Mouse (Mus musculus) neural tube, embryonic 11.5 days (tissue): ENCODE data around the gene Keg1. TPM values are rescaled to one million over a fixed set of nuclear protein-coding genes. Genes with fewer than 3 reads are reported as not detected.
"Not testable (repeated sequence)": the region's sequence is repeated elsewhere in the genome, so short reads cannot be mapped to it uniquely, and the experiment has no call there.

Experiments used
- ATAC-seq: fragments of 200-750 bp; cut with Nextera tagmentation; 2 replicates; pipeline ENCODE4 v1.8.0; 2017; ENCODE audit warnings: moderate number of reproducible peaks, mild to moderate bottlenecking, moderate TSS enrichment, moderate library complexity; ENCODE audit not compliant: insufficient read depth, low FRiP score, low TSS enrichment
- DNase-seq: peaks from one replicate; pipeline ENCODE4 v3.0.0-alpha.2; 2015; ENCODE audit warnings: low spot score
- H3K27ac ChIP-seq: fragments of 300-500 bp; sonication (generic); 2 replicates; pipeline ENCODE4 v1.5.1; 2014; ENCODE audit warnings: low read depth, mild to moderate bottlenecking, low read length
- H3K27me3 ChIP-seq: fragments of 300-500 bp; sonication (generic); 2 replicates; pipeline ENCODE4 v1.6.1; 2014; ENCODE audit warnings: mild to moderate bottlenecking, low read length, mixed read lengths; ENCODE audit not compliant: control insufficient read depth, insufficient read depth
- H3K36me3 ChIP-seq: fragments of 300-500 bp; sonication (generic); 2 replicates; pipeline ENCODE4 v1.6.1; 2014; ENCODE audit warnings: mild to moderate bottlenecking, low read length, moderate library complexity, mixed read lengths; ENCODE audit not compliant: control insufficient read depth, insufficient read depth
- H3K4me1 ChIP-seq: fragments of 300-500 bp; sonication (generic); 2 replicates; pipeline ENCODE4 v1.6.1; 2014; ENCODE audit warnings: low read length, mixed read lengths; ENCODE audit not compliant: control insufficient read depth, insufficient read depth
- H3K4me2 ChIP-seq: fragments of 300-500 bp; sonication (generic); 2 replicates; pipeline ENCODE4 v1.6.1; 2014; ENCODE audit warnings: low read depth, mild to moderate bottlenecking, moderate library complexity
- H3K4me3 ChIP-seq: fragments of 300-500 bp; sonication (generic); 2 replicates; pipeline ENCODE4 v1.5.1; 2014; ENCODE audit warnings: low read depth, low read length
- H3K9ac ChIP-seq: fragments of 300-500 bp; sonication (generic); 2 replicates; pipeline ENCODE4 v1.6.1; 2014; ENCODE audit warnings: mild to moderate bottlenecking, low read length
- H3K9me3 ChIP-seq: fragments of 300-500 bp; sonication (generic); 2 replicates; pipeline ENCODE4 v1.6.1; 2016; ENCODE audit warnings: low read length; ENCODE audit not compliant: control insufficient read depth
- WGBS: fragments of 180-500 bp; shearing (Covaris S2); extraction: QIAGEN DNeasy Blood & Tissue Kit; methylation state at CpG from one replicate; pipeline ENCODE4 v1.1.7; 2014; 5-methylcytosine and 5-hydroxymethylcytosine counted together
- polyA plus RNA-seq: library from polyadenylated mRNA; unstranded; fragments of >200 nt; fragmentation: Nextera tagmentation; extraction: Ambion mirVana; gene quantifications from 2 replicates; pipeline ENCODE4 v1.2.1, GENCODE M21; 2014

Gene Keg1
- polyA plus RNA-seq, 1 experiment from 2014 or later, result not detected

DNA sequence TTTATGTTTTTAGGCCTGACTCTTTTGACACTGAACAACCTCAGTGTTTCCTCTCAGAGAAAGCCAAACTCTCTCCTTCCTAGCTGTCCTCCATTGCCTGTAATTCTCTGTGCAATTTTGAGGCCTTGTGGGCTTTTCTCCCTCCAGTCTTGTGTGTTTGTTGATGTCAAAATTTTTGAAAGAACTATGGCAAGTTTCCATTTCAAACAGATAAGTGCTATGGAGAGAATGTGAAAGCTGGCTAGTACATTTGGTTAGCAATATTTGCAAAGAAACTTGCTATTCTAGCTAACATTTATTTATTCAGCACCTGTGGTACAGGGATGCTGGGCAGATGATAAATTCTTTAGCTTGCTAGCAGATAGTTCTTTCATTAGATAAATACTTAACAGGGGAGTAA, 635 bp downstream of the Keg1 start:
- DNase-seq (no peak), ATAC-seq (no peak)
- Histone ChIP-seq H3K4me2 (no peak overlapping the region), H3K4me3 (no peak overlapping the region), H3K27ac (no peak overlapping the region), H3K9ac (no peak overlapping the region), H3K27me3 (no peaks in the 10 kb centered on the region), H3K36me3 (no peaks in the 10 kb centered on the region), H3K9me3 (no peaks in the 10 kb centered on the region), H3K4me1 (no peaks in the 10 kb centered on the region)

DNA sequence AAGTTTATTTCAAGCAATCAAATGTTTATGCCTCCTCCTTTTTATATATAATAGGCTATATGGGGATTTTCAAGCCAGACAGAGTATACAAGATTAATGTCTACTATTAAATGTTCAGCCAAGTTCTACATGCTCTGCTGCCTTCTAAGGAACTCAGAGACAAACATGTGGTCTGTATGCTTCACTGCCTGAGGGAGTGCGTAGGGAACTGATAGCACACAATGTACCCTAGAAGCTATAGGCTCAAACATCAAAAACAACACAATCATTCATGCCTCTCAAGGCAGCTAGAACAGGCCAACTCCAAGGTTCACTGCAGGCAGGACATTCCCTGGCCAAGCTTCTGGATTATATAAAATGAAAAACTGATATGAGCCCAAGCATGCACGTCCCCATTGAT, 12.9 kb downstream of the Keg1 start:
- no peak overlapping the region for H3K4me2 ChIP-seq
- 87% methylated on average over 2 of the region's 2 CpGs for WGBS
- no peaks in the 10 kb centered on the region for H3K9me3 ChIP-seq
- H3K27me3 ChIP-seq, result no peaks in the 10 kb centered on the region
- DNase-seq (no peak), ATAC-seq (no peak)
- H3K4me1 ChIP-seq, result no peaks in the 10 kb centered on the region
- no peak overlapping the region for H3K4me3 ChIP-seq
- H3K27ac ChIP-seq, result no peak overlapping the region
- no peaks in the 10 kb centered on the region for H3K36me3 ChIP-seq
- H3K9ac ChIP-seq, result no peak overlapping the region

DNA sequence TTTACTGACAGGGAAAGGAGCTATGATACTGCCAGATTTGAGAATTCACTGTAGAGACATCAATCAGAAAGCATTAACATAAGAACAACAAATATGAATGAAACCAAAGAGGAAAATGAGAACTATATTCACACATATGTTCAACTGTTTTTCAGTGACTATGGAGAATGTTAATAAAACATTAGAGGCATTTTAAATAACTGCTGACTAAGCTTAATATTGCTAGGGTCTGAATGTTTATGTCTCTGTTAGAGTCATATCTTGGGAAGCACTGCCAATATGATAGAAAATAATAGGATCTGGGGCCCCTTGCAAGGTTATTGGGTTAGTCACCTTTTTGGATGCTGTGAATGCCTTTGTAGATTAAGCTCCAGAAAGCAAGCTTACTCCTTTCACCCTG, 13.4 kb downstream of the Keg1 start:
- Histone ChIP-seq H3K4me1 (no peaks in the 10 kb centered on the region), H3K9ac (no peak overlapping the region), H3K27ac (no peak overlapping the region), H3K9me3 (no peaks in the 10 kb centered on the region), H3K4me3 (no peak overlapping the region), H3K27me3 (no peaks in the 10 kb centered on the region), H3K4me2 (no peak overlapping the region), H3K36me3 (no peaks in the 10 kb centered on the region)
- ATAC-seq, result no peak
- no peak for DNase-seq

DNA sequence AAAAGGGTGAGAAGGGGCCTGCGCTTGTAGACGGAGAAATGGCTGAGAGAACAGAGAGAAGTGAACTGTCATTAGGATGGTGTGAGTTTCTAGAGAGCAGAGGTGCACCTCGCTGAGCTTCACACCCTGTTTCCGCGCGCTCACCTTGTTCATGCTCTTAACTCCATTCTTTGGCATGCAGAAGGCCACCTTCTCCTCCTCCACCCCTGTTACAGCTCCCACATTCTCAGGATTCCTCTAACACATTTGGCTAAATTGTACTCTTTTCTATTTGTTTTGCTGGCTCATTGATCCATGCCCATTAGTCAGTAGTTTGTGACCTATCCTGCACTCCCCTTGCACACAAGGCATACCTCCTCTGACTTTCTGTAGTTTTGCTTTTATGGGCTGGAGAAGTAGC, 23.6 kb downstream of the Keg1 start:
- no peak overlapping the region for H3K4me2 ChIP-seq
- DNase-seq (no peak), ATAC-seq (no peak)
- 84% methylated on average over 6 of the region's 6 CpGs for WGBS
- no peak overlapping the region for H3K4me3 ChIP-seq
- no peaks in the 10 kb centered on the region for H3K27me3 ChIP-seq
- H3K36me3 ChIP-seq, result no peaks in the 10 kb centered on the region
- H3K9me3 ChIP-seq, result no peaks in the 10 kb centered on the region
- H3K9ac ChIP-seq, result no peak overlapping the region
- no peak overlapping the region for H3K27ac ChIP-seq
- no peaks in the 10 kb centered on the region for H3K4me1 ChIP-seq

DNA sequence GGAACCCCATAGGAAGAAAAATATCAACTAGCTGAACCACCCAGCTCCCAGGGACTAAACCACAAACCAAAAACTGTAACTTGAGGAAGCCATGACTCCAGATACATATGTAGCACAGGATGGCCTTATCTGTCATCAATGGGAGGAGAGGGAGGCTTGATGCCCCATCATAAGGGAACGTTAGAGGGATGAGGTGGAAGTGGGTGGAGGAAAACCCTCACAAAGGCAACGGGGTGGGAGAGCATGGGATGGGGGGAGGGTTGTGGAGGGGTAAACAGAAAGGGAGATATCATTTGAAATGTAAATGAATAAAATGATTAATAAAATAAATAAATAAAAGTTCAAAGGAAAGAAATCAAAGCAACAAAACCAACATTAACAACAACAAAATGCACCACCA, 24.9 kb downstream of the Keg1 start:
- H3K9me3 ChIP-seq, result no peaks in the 10 kb centered on the region
- no peak overlapping the region for H3K4me3 ChIP-seq
- no peak overlapping the region for H3K9ac ChIP-seq
- WGBS, result 76% methylated on average over 2 of the region's 2 CpGs
- H3K27ac ChIP-seq, result no peak overlapping the region
- no peak overlapping the region for H3K4me2 ChIP-seq
- no peaks in the 10 kb centered on the region for H3K4me1 ChIP-seq
- DNase-seq (no peak), ATAC-seq (no peak)
- H3K27me3 ChIP-seq, result no peaks in the 10 kb centered on the region
- H3K36me3 ChIP-seq, result no peaks in the 10 kb centered on the region

DNA sequence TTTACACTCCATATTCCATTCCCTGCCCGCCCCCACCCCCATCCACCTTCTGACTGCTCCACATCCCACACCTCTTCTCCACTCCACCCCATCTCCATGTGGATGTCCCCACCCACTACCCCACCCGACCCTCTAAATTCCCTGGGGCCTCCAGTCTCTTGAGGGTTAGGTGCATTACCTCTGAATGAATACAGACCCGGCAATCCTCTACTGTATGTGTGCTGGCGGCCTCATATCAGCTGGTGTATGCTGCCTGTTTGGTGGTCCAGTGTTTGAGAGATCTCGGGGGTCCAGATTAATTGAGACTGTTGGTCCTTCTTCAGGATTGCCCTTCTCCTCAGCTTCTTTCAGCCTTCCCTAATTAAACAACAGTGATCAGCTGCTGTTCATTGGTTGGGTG, 25.3 kb downstream of the Keg1 start:
- not testable (repeated sequence) for H3K4me3 ChIP-seq, H3K36me3 ChIP-seq, H3K27ac ChIP-seq, H3K4me2 ChIP-seq, H3K9ac ChIP-seq, ATAC-seq, DNase-seq, H3K9me3 ChIP-seq, H3K4me1 ChIP-seq, H3K27me3 ChIP-seq
- WGBS, result 92% methylated on average over 5 of the region's 5 CpGs

DNA sequence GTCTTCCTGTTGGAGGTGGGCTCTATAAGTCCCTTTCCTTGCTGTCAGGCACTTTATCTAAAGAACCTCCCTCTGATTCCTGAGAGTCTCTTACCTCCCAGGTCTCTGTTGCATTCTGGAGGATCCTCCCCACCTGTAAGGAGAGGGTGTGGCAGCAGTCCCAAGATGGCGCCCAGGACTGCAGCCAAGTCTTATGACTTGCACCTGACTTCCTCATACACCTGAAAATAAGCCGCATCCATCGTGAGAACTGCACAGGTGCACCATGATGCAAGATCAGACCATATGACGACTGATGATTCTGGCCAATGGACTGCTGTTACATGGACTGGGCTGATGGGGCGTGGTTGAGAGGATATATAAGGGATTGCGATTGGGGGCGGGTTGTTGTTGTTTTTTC, 26.0 kb downstream of the Keg1 start:
- not testable (repeated sequence) for ATAC-seq, H3K9ac ChIP-seq, H3K4me1 ChIP-seq, H3K27me3 ChIP-seq, H3K4me2 ChIP-seq, H3K27ac ChIP-seq, DNase-seq, H3K9me3 ChIP-seq, H3K4me3 ChIP-seq, H3K36me3 ChIP-seq
- 89% methylated on average over 7 of the region's 7 CpGs for WGBS

DNA sequence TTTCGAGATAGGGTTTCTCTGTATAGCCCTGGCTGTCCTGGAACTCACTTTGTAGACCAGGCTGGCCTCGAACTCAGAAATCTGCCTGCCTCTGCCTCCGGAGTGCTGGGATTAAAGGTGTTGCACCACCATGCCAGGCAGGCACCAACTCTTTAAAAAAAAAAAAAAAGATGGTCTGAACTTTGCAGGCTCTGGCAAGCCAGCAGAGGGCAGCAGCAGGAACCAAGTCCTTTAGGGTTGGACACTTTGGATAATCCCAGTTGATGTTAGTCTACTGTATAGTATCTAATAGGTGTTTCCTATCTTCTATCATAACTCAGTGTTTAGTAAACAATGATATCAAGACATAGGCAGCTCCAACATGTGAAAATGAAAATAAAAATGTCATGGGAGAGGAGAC, 26.7 kb downstream of the Keg1 start:
- DNase-seq (no peak), ATAC-seq (no peak)
- Histone ChIP-seq H3K4me2 (no peak overlapping the region), H3K9me3 (no peaks in the 10 kb centered on the region), H3K36me3 (no peaks in the 10 kb centered on the region), H3K4me3 (no peak overlapping the region), H3K27ac (no peak overlapping the region), H3K4me1 (no peaks in the 10 kb centered on the region), H3K27me3 (no peaks in the 10 kb centered on the region), H3K9ac (no peak overlapping the region)
- 89% methylated on average over 2 of the region's 3 CpGs for WGBS

DNA sequence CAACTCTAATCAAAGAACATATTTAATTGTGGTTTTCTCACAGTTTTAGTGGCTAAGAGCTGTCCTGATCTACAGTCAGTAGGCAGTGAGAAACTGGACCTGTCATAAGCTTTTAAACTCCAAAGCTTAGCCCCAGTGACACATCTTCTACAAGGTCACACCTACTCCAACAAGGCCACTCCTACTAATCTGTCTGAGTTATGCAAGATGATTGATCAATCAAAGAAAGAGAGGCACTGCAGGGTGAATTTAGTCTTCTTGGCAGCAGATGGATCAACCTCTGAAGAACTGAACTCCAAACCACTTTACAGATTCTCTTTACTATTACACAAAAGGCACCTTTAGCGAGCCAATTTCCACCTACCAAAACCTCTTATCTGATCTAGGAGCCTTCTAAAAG, 30.3 kb downstream of the Keg1 start:
- WGBS, result 87% methylated on average over 1 of the region's 1 CpGs
- no peak for ATAC-seq

More for the DNA sequence above, 30.3 kb downstream of the Keg1 start:
- H3K4me2 ChIP-seq, result no peak overlapping the region
- no peak overlapping the region for H3K27ac ChIP-seq
- H3K27me3 ChIP-seq, result no peaks in the 10 kb centered on the region
- H3K9me3 ChIP-seq, result no peaks in the 10 kb centered on the region
- DNase-seq, result no peak
- H3K4me3 ChIP-seq, result no peak overlapping the region
- H3K9ac ChIP-seq, result no peak overlapping the region
- no peaks in the 10 kb centered on the region for H3K36me3 ChIP-seq
- H3K4me1 ChIP-seq, result no peaks in the 10 kb centered on the region
